In the genomic region with DNA sequence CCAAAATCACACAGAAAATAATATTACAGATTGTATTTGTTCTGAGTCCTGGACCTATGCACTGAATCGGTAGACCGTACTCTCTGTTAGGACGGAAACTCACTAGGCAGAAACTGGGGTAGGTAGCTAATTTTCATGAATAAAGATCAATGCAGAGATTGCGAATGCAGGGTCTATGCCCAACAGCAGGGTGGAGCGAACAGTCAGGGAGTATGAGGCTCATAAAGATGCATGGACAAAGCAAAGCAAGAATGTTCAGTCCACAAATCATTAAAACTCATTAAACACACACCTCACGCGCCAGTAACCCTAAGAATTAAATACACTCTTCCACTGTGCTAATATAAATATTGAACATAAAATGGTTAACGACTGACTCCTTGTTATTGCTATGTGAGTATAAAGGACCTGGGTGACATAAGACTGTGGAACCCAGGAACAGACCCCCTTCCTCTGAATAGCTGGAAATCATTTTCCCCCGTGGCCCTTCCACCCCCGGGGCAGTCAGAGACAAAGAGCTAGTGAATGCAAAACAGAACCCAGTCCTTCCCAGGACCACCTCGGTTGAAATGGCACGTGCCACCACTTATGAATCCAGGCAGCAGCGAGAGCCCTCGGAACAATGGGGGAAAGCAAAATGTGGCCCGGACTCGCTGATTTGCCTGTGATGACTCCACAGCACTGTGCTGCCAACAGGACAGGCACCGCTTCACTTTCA, we compare ENCODE assay signal across 9 mouse cellular contexts.
DNase-seq lines count a peak whose midpoint lies in the region; ATAC-seq lines count a peak whose summit lies in the region.
"Had no signal": no experiment of that assay in that cellular context is flagged by ENCODE, and none has a peak within 500 bp of the region (broad histone marks: within the 10 kb centered on the region; RNA-seq: fewer than 3 reads in every experiment).

No protein-coding gene starts in this region.

- 18% methylated on average over 17 of the region's 17 CpGs for WGBS in forebrain, embryonic 12.5 days
- 24% methylated on average over 17 of the region's 17 CpGs for WGBS in limb, embryonic 11.5 days
- WGBS in neural tube, embryonic 14.5 days, result 19% methylated on average over 17 of the region's 17 CpGs

- H3K4me1 ChIP-seq in forebrain, embryonic 12.5 days, result peaks cover 15% of the 10 kb centered on the region
- H3K4me1 ChIP-seq in limb, embryonic 11.5 days (ENCODE audit: control insufficient read depth, insufficient read depth, low read length), result peaks cover 14% of the 10 kb centered on the region; the same call in 1 of the 2 replicates
- peaks cover 13% of the 10 kb centered on the region; the same call in 1 of the 2 replicates for H3K4me1 ChIP-seq in neural tube, embryonic 14.5 days (ENCODE audit: control insufficient read depth, insufficient read depth, low read length)

- no peaks in the 10 kb centered on the region for H3K36me3 ChIP-seq in forebrain, embryonic 12.5 days (replicated peaks)
- no peaks in the 10 kb centered on the region for H3K36me3 ChIP-seq in limb, embryonic 11.5 days (ENCODE audit: control insufficient read depth, insufficient read depth, low read length)
- no peaks in the 10 kb centered on the region for H3K36me3 ChIP-seq in neural tube, embryonic 14.5 days (ENCODE audit: control insufficient read depth, insufficient read depth, low read length)

- no peak overlapping the region for H3K4me3 ChIP-seq in forebrain, embryonic 12.5 days (replicated peaks)
- H3K4me3 ChIP-seq in limb, embryonic 11.5 days (ENCODE audit: low read depth, low read length), result no peak overlapping the region
- H3K4me3 ChIP-seq in neural tube, embryonic 14.5 days (ENCODE audit: low read depth, low read length), result no peak overlapping the region

- no peaks in the 10 kb centered on the region for H3K9me3 ChIP-seq in forebrain, embryonic 12.5 days
- H3K9me3 ChIP-seq in limb, embryonic 11.5 days (ENCODE audit: control insufficient read depth, low read length), result no peaks in the 10 kb centered on the region
- no peaks in the 10 kb centered on the region for H3K9me3 ChIP-seq in neural tube, embryonic 14.5 days (ENCODE audit: control insufficient read depth, low read length)

- H3K27me3 ChIP-seq in forebrain, embryonic 12.5 days, result peaks cover 66% of the 10 kb centered on the region
- no peaks in the 10 kb centered on the region for H3K27me3 ChIP-seq in limb, embryonic 11.5 days (ENCODE audit: control insufficient read depth, insufficient read depth, low read length)
- H3K27me3 ChIP-seq in neural tube, embryonic 14.5 days (ENCODE audit: control insufficient read depth, insufficient read depth, low read length), result no peaks in the 10 kb centered on the region

- peak; percentile 55 to 65 for DNase-seq in kidney, postnatal 4 days
- DNase-seq in kidney, adult 9 months, result no peak
- peak; percentile 82 for DNase-seq in limb, embryonic 11.5 days (ENCODE audit: low spot score)
- no peak for DNase-seq in cerebellum, adult 9-10 months
- no peak for DNase-seq in yolk sac, embryonic 10.5 days (ENCODE audit: low spot score)
- DNase-seq in adrenal gland, adult 8-10 months, result no peak
- DNase-seq: right cerebral cortex, postnatal 14 days had no signal

- H3K4me2 ChIP-seq in forebrain, embryonic 12.5 days, result peak overlapping the region; percentile 20
- H3K4me2 ChIP-seq in limb, embryonic 11.5 days (ENCODE audit: low read depth, severe bottlenecking), result peak overlapping the region; percentile 10; the same call in 1 of the 2 replicates
- 0 out of 2 replicates have a peak overlapping the region, but pooled peaks have one; percentile 14 for H3K4me2 ChIP-seq in neural tube, embryonic 14.5 days (ENCODE audit: low read depth, low read length)

- no peak overlapping the region for H3K27ac ChIP-seq in forebrain, embryonic 12.5 days
- no peak overlapping the region for H3K27ac ChIP-seq in limb, embryonic 11.5 days (replicated peaks; ENCODE audit: low read depth, low read length)
- H3K27ac ChIP-seq in neural tube, embryonic 14.5 days (ENCODE audit: low read depth, low read length), result peak overlapping the region; percentile 45; the same call in 1 of the 2 replicates

- ATAC-seq in forebrain, embryonic 12.5 days (ENCODE audit: low FRiP score), result peak; percentile 80
- ATAC-seq in limb, embryonic 11.5 days (ENCODE audit: insufficient number of reproducible peaks, low FRiP score, low TSS enrichment, low read depth), result peak; percentile 59; the same call in 1 of the 2 replicates
- ATAC-seq in neural tube, embryonic 14.5 days (ENCODE audit: low read depth), result peak; percentile 73

- no peak overlapping the region for H3K9ac ChIP-seq in forebrain, embryonic 12.5 days
- H3K9ac ChIP-seq in limb, embryonic 11.5 days (ENCODE audit: low read length), result no peak overlapping the region
- H3K9ac ChIP-seq in neural tube, embryonic 14.5 days (replicated peaks; ENCODE audit: low read depth, low read length), result no peak overlapping the region

Comparison
In these comparisons a context has a peak if more than half of its experiments do, and no peak if none do; other contexts are left out.
1. DNase-seq: peak in kidney, postnatal 4 days (2 of 2) and limb, embryonic 11.5 days (single experiment); none in kidney, adult 9 months (single experiment), cerebellum, adult 9-10 months (single experiment), yolk sac, embryonic 10.5 days (single experiment) and adrenal gland, adult 8-10 months (single experiment).
2. Peak in every context shown above with its lines, with median percentiles within 50 percentile points of each other: ATAC-seq and H3K4me2 ChIP-seq.